Mouse (Mus musculus) cortical plate, adult 2 months (tissue): Measurements from ENCODE around the gene Cilp.

ENCODE experiments used
- CTCF ChIP-seq: fragments of 200-500 bp; IDR thresholded peaks from 2 replicates; pipeline ENCODE4 v1.5.1; 2011; ENCODE audit warnings: mild to moderate bottlenecking, control low read depth, low read length; ENCODE audit not compliant: insufficient read depth; ENCODE audit errors: extremely low read depth
- POLR2A ChIP-seq: fragments of 200-500 bp; IDR thresholded peaks from 2 replicates; pipeline ENCODE4 v1.6.1; 2011; ENCODE audit warnings: mild to moderate bottlenecking, low read length, control low read depth; ENCODE audit not compliant: insufficient read depth; ENCODE audit errors: extremely low read depth

GRCm38 (mm10) chr9:65234734-65235133 is 30.2 kb upstream of the Cilp start:
- TF ChIP-seq POLR2A (no peak), CTCF (no peak)
